Mouse (Mus musculus): Measurements from ENCODE around the gene Tmem11. TPM values are rescaled to one million over a fixed set of nuclear protein-coding genes. Genes with fewer than 3 reads are reported as not detected.
"Not testable (repeated sequence)": the region's sequence is repeated elsewhere in the genome, so short reads cannot be mapped to it uniquely, and the experiment has no call there.

Gene Tmem11
- polyA plus RNA-seq, 1 experiment from 2014 or later, result 59.2 TPM

DNA sequence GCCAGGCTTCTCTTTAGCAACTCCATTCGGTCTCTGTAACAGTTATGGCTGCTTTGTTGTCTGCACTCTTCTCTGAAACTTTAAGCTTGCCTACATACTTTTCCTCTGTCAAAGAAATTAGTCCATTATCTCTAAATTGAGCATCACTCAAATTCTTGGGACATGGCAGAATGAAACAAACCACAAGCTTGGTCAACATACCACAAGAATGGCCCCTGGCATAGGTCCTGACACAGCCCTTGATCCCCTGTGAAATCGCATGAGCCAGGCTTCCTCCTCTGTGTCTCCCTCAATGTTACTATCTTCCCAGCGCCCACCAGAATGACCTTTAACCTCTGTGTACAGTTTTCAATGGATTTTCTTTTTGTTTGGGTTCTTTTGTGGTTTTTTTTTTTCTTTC is 3.3 kb upstream of the Tmem11 start:
- no peak overlapping the region for H3K27ac ChIP-seq
- H3K4me1 ChIP-seq (replicated peaks), result peaks cover 12% of the 10 kb centered on the region
- no peaks in the 10 kb centered on the region for H3K36me3 ChIP-seq
- no peaks in the 10 kb centered on the region for H3K27me3 ChIP-seq
- no peak overlapping the region for H3K9ac ChIP-seq (replicated peaks)
- WGBS, result 77% methylated on average over 3 of the region's 3 CpGs
- ATAC-seq (ENCODE audit: insufficient number of reproducible peaks, insufficient read depth, low FRiP score, low TSS enrichment, low read depth), result no peak
- no peaks in the 10 kb centered on the region for H3K9me3 ChIP-seq
- no peak overlapping the region for H3K4me2 ChIP-seq
- H3K4me3 ChIP-seq (replicated peaks), result no peak overlapping the region

DNA sequence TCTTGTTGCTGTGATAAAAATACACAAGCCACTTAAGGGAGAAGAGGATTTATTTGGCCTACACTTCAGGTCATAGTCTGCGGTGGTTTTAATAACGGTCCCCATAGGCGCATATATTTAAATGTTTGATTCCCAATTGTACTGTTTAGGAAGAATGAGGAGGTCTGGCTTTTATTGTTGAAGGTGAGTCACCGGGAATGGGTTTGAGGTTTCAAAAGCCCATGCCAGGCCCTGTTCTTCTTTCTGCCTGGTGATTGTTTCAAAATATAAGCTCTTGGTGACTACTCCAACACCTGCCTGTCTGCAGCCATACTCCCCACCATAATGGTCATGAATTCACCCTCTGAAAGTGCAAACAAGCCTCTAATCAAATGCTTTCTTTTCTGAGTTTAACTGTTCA is 1.5 kb upstream of the Tmem11 start:
- H3K4me2 ChIP-seq, result no peak overlapping the region
- peaks cover 26% of the 10 kb centered on the region for H3K4me1 ChIP-seq (replicated peaks)
- peaks cover 4% of the 10 kb centered on the region; the same call in 1 of the 2 replicates for H3K36me3 ChIP-seq
- no peak overlapping the region for H3K9ac ChIP-seq (replicated peaks)
- no peak overlapping the region for H3K4me3 ChIP-seq (replicated peaks)
- H3K27ac ChIP-seq, result no peak overlapping the region
- WGBS, result 94% methylated on average over 4 of the region's 4 CpGs
- no peak for ATAC-seq (ENCODE audit: insufficient number of reproducible peaks, insufficient read depth, low FRiP score, low TSS enrichment, low read depth)
- H3K9me3 ChIP-seq, result no peaks in the 10 kb centered on the region
- H3K27me3 ChIP-seq, result no peaks in the 10 kb centered on the region

DNA sequence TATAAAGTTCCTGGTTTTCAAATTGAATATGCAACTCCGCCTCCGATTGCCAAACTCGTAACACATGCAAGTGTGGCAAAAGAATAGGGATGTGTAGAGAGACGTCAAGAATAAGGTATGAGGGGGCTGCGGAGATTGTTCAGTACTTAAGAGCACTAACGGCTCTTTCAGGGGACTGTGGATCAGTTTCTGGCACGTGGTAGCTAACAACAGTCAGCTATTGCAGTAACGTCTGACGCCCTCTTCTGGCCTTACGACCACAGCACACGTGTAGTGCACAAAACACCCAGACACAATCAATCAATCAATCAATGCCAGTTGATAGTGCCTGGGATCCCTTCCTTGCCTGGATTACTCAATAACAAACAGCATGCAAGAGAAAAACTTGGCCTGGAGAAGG is 351 bp upstream of the Tmem11 start:
- Histone ChIP-seq H3K4me1 (replicated peaks) (peaks cover 29% of the 10 kb centered on the region), H3K9ac (replicated peaks) (peak overlapping the region; percentile 92), H3K4me3 (replicated peaks) (peak overlapping the region; percentile 97), H3K27ac (peak overlapping the region; percentile 90), H3K9me3 (no peaks in the 10 kb centered on the region), H3K4me2 (peak overlapping the region; percentile 71), H3K36me3 (peaks cover 13% of the 10 kb centered on the region), H3K27me3 (no peaks in the 10 kb centered on the region)
- WGBS, result 1% methylated on average over 11 of the region's 11 CpGs
- no peak for ATAC-seq (ENCODE audit: insufficient number of reproducible peaks, insufficient read depth, low FRiP score, low TSS enrichment, low read depth)

DNA sequence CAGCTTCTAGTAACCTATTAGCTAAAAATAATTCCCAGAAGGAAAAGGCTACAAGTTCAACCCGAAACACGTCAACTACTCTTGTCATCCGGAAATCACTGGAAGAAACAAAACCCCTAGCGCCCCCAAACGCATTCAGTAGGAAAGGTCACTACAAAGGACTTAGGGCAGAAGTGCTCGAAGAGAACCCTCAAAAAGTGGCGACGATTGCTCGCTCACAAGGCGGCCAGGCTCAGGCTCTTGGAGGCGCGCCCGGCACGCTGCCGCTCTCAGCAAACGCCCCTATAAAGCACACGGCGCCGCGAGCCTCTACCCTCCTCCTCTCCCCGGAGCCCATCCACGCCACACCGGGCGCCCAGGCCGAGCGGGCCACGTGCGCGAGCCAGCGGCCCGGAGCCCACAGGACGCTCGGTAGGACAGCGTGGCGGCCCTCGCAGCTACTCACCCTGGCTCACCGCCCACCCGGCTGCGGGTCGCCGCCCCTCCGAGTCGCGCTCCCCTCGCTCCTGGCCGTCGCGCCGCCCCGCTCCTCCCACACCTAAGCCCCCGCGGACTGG is 938 bp downstream of the Tmem11 start:
- H3K9ac ChIP-seq (replicated peaks), result peak overlapping the region; percentile 92
- no peaks in the 10 kb centered on the region for H3K27me3 ChIP-seq
- H3K4me1 ChIP-seq (replicated peaks), result peaks cover 37% of the 10 kb centered on the region
- peak overlapping the region; percentile 97 for H3K4me3 ChIP-seq (replicated peaks)
- peak overlapping the region; percentile 90 for H3K27ac ChIP-seq
- WGBS, result under 1% methylated on average over 51 of the region's 52 CpGs
- no peaks in the 10 kb centered on the region for H3K9me3 ChIP-seq
- peak overlapping the region; percentile 71 for H3K4me2 ChIP-seq
- peak; percentile 64 for ATAC-seq (ENCODE audit: insufficient number of reproducible peaks, insufficient read depth, low FRiP score, low TSS enrichment, low read depth)
- H3K36me3 ChIP-seq, result peaks cover 19% of the 10 kb centered on the region

DNA sequence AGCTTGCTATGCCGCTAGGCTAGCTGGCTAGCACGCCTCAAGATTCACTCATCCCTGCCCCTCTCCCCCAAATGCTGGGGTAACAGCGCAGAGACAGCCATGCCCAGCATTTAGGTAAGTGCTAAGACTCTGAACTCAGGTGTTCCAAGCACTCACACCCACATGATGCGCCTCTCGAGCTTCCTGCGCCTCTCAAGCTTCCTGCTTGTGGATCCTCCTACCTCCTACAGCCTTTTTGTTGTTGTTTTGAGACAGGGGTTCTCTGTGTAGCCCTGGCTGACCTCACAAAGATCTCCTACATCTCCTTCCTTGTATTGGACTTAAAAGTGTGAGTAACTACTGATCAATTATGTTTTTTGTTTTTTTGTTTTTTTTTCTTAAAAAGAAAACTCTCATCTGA is 6.0 kb downstream of the Tmem11 start:
- H3K9me3 ChIP-seq, result no peaks in the 10 kb centered on the region
- peaks cover 28% of the 10 kb centered on the region for H3K4me1 ChIP-seq (replicated peaks)
- H3K9ac ChIP-seq (replicated peaks), result no peak overlapping the region
- H3K36me3 ChIP-seq, result peaks cover 39% of the 10 kb centered on the region
- WGBS, result 86% methylated on average over 6 of the region's 6 CpGs
- H3K4me3 ChIP-seq (replicated peaks), result no peak overlapping the region
- ATAC-seq (ENCODE audit: insufficient number of reproducible peaks, insufficient read depth, low FRiP score, low TSS enrichment, low read depth), result no peak
- no peaks in the 10 kb centered on the region for H3K27me3 ChIP-seq
- no peak overlapping the region for H3K4me2 ChIP-seq
- H3K27ac ChIP-seq, result no peak overlapping the region

DNA sequence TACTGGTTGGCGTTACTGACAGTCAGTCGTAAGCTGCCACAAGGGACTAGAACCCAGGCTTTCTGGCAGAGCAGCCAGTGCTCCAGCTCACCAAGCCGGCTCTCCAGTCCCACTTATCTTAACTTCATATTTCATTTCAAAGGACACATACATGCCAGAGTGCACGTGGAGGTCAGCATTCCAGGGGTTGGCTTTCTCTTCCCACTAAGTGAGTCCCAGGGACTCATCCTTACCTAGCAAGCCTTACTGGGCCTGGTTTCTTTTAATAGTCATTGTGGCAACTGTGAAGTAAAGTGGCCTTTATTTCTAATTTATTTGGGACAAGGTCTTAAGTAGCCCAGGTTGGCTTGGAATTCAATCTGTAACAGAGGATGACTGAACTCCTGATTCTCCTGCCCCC is 7.7 kb downstream of the Tmem11 start:
- H3K9ac ChIP-seq (replicated peaks), result no peak overlapping the region
- ATAC-seq (ENCODE audit: insufficient number of reproducible peaks, insufficient read depth, low FRiP score, low TSS enrichment, low read depth), result no peak
- H3K27me3 ChIP-seq, result no peaks in the 10 kb centered on the region
- no peak overlapping the region for H3K4me3 ChIP-seq (replicated peaks)
- no peak overlapping the region for H3K27ac ChIP-seq
- WGBS, result 75% methylated on average over 4 of the region's 4 CpGs
- no peaks in the 10 kb centered on the region for H3K9me3 ChIP-seq
- peaks cover 44% of the 10 kb centered on the region for H3K36me3 ChIP-seq
- peaks cover 15% of the 10 kb centered on the region for H3K4me1 ChIP-seq (replicated peaks)
- H3K4me2 ChIP-seq, result no peak overlapping the region

DNA sequence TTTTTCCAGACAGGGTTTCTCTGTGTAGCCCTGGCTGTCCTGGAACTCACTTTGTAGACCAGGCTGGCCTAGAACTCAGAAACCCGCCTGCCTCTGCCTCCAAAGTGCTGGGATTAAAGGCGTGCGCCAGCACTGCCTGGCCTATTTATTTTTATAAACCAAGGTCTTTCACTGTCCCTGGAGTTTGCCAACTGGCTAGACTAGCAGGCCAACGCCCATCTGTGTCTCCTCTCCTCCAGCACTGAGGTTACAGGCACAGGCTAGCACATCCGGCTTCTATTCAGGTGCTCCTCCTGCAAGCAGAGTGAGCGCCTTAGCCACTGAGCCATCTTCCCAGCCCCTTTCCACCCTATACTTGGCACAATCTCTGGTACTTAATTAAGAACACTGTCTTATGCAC is 9.6 kb downstream of the Tmem11 start:
- H3K36me3 ChIP-seq, result peaks cover 45% of the 10 kb centered on the region
- not testable (repeated sequence) for H3K9ac ChIP-seq (replicated peaks); H3K4me1 ChIP-seq (replicated peaks); H3K9me3 ChIP-seq; H3K4me2 ChIP-seq; H3K27ac ChIP-seq; H3K4me3 ChIP-seq (replicated peaks); ATAC-seq (ENCODE audit: insufficient number of reproducible peaks, insufficient read depth, low FRiP score, low TSS enrichment, low read depth); H3K27me3 ChIP-seq
- WGBS, result 96% methylated on average over 6 of the region's 6 CpGs

DNA sequence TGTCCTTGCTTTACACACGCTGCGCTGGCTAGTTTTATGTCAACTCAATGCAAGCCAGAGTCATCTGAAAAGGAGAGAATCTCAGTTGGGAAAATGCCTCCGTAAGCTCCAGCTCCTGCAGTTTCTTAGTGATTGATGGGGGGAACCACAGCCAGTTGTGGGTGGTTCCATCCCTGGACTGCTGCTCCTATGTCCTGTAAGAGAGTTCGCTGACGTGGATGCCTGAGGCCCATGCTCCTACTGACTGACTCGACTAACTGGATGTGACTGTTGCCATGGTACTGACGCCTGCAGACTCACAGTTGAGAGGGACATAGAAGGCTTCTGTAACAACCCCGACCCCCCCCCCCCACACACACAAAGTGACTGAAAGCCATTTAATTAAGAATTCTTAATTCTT is 11.2 kb downstream of the Tmem11 start:
- H3K4me3 ChIP-seq (replicated peaks), result no peak overlapping the region
- H3K36me3 ChIP-seq, result peaks cover 52% of the 10 kb centered on the region
- H3K4me1 ChIP-seq (replicated peaks), result peaks cover 9% of the 10 kb centered on the region
- no peak for ATAC-seq (ENCODE audit: insufficient number of reproducible peaks, insufficient read depth, low FRiP score, low TSS enrichment, low read depth)
- H3K4me2 ChIP-seq, result no peak overlapping the region
- 83% methylated on average over 8 of the region's 8 CpGs for WGBS
- no peak overlapping the region for H3K9ac ChIP-seq (replicated peaks)
- no peak overlapping the region for H3K27ac ChIP-seq
- H3K9me3 ChIP-seq, result no peaks in the 10 kb centered on the region
- H3K27me3 ChIP-seq, result no peaks in the 10 kb centered on the region

DNA sequence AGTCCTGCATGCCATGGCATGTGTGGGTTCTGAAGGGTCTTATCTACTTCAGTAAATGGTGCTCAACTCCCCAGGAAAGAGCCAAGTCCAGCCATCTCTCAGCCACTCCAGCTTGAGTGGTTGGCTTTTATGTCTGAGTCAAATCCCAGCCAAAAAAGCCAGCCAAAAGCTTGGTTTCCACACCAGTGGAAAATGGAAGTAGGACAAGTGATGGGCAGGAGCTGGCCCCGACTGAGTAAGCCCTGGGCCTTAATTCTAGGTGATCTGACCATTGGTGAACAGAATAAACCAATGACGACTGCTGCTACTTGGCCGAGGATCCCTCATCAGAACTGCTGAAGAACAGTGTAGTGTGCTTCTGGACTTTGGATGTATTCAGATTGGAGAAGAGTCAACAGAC is 11.6 kb downstream of the Tmem11 start:
- ATAC-seq (ENCODE audit: insufficient number of reproducible peaks, insufficient read depth, low FRiP score, low TSS enrichment, low read depth), result no peak
- H3K4me1 ChIP-seq (replicated peaks), result peaks cover 11% of the 10 kb centered on the region
- no peak overlapping the region for H3K27ac ChIP-seq
- no peaks in the 10 kb centered on the region for H3K9me3 ChIP-seq
- H3K4me3 ChIP-seq (replicated peaks), result no peak overlapping the region
- no peak overlapping the region for H3K9ac ChIP-seq (replicated peaks)
- no peaks in the 10 kb centered on the region for H3K27me3 ChIP-seq
- H3K4me2 ChIP-seq, result no peak overlapping the region
- H3K36me3 ChIP-seq, result peaks cover 52% of the 10 kb centered on the region
- WGBS, result 95% methylated on average over 3 of the region's 3 CpGs

DNA sequence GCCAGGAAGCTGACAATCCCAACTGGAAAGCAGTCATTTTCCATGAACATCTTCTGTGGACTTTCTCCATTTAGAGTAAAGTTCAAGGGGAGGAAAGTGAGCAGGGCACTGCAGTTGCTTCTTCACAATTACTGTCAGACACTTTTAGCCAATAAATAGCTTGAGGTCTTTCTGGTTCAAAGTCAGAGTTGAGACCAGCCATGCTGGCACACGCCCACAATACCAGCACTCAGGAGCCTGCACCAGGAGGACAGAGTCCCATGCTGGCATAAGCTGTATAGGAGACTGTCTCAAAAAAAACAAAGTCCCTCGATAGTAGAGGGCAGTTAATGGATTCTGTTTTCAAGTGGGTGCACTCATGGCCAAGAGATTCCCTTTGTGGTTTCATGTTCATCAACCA is 13.1 kb downstream of the Tmem11 start:
- H3K4me2 ChIP-seq, result no peak overlapping the region
- H3K27me3 ChIP-seq, result no peaks in the 10 kb centered on the region
- H3K4me1 ChIP-seq (replicated peaks), result peaks cover 11% of the 10 kb centered on the region
- H3K9me3 ChIP-seq, result no peaks in the 10 kb centered on the region
- WGBS, result 82% methylated on average over 2 of the region's 2 CpGs
- H3K27ac ChIP-seq, result no peak overlapping the region
- no peak overlapping the region for H3K4me3 ChIP-seq (replicated peaks)
- ATAC-seq (ENCODE audit: insufficient number of reproducible peaks, insufficient read depth, low FRiP score, low TSS enrichment, low read depth), result no peak
- H3K36me3 ChIP-seq, result peaks cover 64% of the 10 kb centered on the region
- no peak overlapping the region for H3K9ac ChIP-seq (replicated peaks)

DNA sequence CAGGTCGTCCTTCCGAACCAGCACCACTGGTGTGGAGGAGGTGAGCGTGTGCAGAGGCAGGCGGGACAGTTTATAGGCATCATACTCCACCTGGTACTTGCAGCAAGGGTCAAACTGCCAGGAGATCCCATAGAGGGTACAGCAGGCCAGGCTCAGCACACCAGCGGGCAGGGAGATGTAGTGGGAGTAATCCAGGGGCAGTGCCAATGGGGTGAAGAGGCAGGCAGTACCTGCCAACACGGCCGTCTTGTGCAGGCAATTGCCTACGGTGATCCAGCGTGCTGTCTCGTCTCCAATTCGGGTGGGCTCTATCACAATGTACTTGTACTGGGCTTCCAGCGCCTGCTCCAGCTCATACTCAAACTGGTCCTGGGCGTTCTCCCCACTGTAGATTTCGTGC is 14.2 kb downstream of the Tmem11 start:
- WGBS, result 86% methylated on average over 14 of the region's 14 CpGs
- Histone ChIP-seq H3K27ac (no peak overlapping the region), H3K4me1 (replicated peaks) (peaks cover 11% of the 10 kb centered on the region), H3K4me3 (replicated peaks) (no peak overlapping the region), H3K9me3 (no peaks in the 10 kb centered on the region), H3K9ac (replicated peaks) (no peak overlapping the region), H3K27me3 (no peaks in the 10 kb centered on the region), H3K4me2 (no peak overlapping the region), H3K36me3 (peaks cover 72% of the 10 kb centered on the region)
- no peak for ATAC-seq (ENCODE audit: insufficient number of reproducible peaks, insufficient read depth, low FRiP score, low TSS enrichment, low read depth)

DNA sequence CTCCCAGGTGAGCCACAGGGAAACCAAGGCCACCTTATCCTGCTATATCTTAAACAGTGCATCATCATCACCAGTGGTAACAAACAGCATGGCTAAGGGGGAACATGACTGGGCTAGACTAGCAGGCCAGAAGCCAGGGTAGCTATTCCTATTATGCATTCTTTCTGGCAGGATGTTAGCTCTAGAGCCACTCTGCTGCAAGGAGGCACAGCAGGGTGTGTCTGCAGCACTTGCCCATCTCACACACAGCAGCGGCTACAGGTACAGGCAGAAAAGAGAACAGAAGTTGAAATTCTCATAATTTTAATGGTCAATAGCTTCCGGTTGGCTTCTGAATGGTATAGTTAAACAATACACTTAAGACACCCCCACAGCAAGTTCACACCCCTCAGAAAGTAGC is 14.9 kb downstream of the Tmem11 start:
- 93% methylated on average over 2 of the region's 2 CpGs for WGBS
- no peaks in the 10 kb centered on the region for H3K27me3 ChIP-seq
- H3K9me3 ChIP-seq, result no peaks in the 10 kb centered on the region
- H3K27ac ChIP-seq, result no peak overlapping the region
- H3K4me3 ChIP-seq (replicated peaks), result no peak overlapping the region
- no peak for ATAC-seq (ENCODE audit: insufficient number of reproducible peaks, insufficient read depth, low FRiP score, low TSS enrichment, low read depth)
- peaks cover 75% of the 10 kb centered on the region for H3K36me3 ChIP-seq
- no peak overlapping the region for H3K9ac ChIP-seq (replicated peaks)
- no peak overlapping the region for H3K4me2 ChIP-seq
- peaks cover 11% of the 10 kb centered on the region for H3K4me1 ChIP-seq (replicated peaks)

Measured in limb, embryonic 12.5 days (tissue).